Mouse (Mus musculus) MEL (cell line): Measurements from ENCODE around the gene Socs7.

Experiments
- CTCF ChIP-seq, 3 experiments: IDR thresholded peaks in 2 of 3; conservative IDR thresholded peaks in 1 of 3; 2 replicates each; pipeline ENCODE4 v1.5.1; 2011 to 2012; ENCODE audit warnings: low read length in 3 of 3, low read depth in 2 of 3, mild to moderate bottlenecking in 2 of 3, improper control_type of control experiment in 1 of 3, inconsistent platforms in 1 of 3, mixed read lengths in 1 of 3, moderate library complexity in 1 of 3; ENCODE audit not compliant: control insufficient read depth in 1 of 3, insufficient read depth in 1 of 3, poor library complexity in 1 of 3, severe bottlenecking in 1 of 3
- KAT2A ChIP-seq: conservative IDR thresholded peaks from 2 replicates; pipeline ENCODE4 v1.6.1; 2012; ENCODE audit warnings: low read depth, low read length, improper control_type of control experiment, inconsistent platforms
- POLR2AphosphoS2 ChIP-seq: IDR thresholded peaks from 2 replicates; pipeline ENCODE4 v1.6.1; 2011; ENCODE audit warnings: low read length, improper control_type of control experiment

GRCm38 (mm10) chr11:97445596-97445995 lies 83.2 kb downstream of the Socs7 start:
- TF ChIP-seq CTCF (IDR thresholded peaks at IDR 0.05 in 2 of 3, conservative IDR thresholded peaks at IDR 0.05 in 1 of 3; ENCODE audit: control insufficient read depth in 1 of 3, insufficient read depth in 1 of 3, low read depth in 2 of 3, low read length in 3 of 3, poor library complexity in 1 of 3, severe bottlenecking in 1 of 3) (no peak), KAT2A (no peak), POLR2AphosphoS2 (no peak)
